Mouse (Mus musculus) adrenal gland, adult 10 weeks (tissue): ENCODE data around the gene Gpha2. TPM values are rescaled to one million over a fixed set of nuclear protein-coding genes. Genes with fewer than 3 reads are reported as not detected.

Experiments
- polyA plus RNA-seq: library from polyadenylated mRNA; stranded (reverse); fragments of 350-450 nt; fragmentation: Illumina TruSeq; extraction: RNeasy Lipid Tissue Mini Kit (QIAGEN cat#74804); gene quantifications from one replicate; pipeline ENCODE4 v1.2.3, GENCODE M21; 2014; ENCODE audit warnings: low read depth, low replicate concordance

Gene Gpha2
- polyA plus RNA-seq = not detected

DNA sequence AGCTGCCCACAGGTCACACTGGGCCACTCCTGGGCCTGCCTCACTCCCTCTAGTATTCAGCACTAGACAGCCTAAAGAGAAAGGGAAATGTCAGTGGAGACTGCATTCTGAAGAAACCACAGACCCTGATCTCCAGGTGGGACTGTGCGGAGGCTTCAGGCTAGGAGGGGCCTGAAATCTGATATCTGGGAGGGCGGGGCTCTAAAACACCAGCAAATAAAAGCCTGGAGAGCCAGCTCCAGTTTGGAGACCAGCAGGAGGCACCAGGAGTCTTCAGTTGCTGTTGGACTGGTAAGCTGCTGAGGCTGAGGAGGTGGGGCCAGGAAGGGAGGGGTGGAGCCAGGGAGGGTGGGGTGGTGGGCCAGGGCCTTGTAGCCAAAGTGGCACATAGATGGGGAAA is at the start of gene Gpha2:
Gene Gpha2 (plus strand): TSS at position 246 of the 400 bp plus-strand sequence.

DNA sequence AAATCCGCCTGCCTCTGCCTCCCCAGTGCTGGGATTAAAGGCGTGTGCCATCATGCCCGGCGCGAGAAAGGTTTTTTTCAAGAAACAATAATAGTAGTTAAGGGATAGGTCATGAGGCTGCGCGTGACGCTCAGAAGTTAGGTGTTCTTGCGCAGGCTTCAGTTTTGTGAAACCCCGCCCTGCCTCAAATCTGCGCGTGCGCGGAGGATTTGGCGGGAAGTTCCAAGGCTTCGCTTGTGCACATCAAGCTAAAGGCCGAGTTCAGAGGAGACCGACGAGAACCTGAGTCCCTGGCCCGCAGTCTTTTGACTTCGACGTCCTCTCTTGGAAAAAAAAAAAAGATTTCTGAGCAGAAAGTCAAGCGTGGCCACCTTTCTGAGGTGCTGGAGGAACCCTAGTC is 42.0 kb upstream of the Gpha2 start, which contains the start of gene Majin:
Gene Majin (plus strand): TSS at position 258 of the 400 bp plus-strand sequence.

DNA sequence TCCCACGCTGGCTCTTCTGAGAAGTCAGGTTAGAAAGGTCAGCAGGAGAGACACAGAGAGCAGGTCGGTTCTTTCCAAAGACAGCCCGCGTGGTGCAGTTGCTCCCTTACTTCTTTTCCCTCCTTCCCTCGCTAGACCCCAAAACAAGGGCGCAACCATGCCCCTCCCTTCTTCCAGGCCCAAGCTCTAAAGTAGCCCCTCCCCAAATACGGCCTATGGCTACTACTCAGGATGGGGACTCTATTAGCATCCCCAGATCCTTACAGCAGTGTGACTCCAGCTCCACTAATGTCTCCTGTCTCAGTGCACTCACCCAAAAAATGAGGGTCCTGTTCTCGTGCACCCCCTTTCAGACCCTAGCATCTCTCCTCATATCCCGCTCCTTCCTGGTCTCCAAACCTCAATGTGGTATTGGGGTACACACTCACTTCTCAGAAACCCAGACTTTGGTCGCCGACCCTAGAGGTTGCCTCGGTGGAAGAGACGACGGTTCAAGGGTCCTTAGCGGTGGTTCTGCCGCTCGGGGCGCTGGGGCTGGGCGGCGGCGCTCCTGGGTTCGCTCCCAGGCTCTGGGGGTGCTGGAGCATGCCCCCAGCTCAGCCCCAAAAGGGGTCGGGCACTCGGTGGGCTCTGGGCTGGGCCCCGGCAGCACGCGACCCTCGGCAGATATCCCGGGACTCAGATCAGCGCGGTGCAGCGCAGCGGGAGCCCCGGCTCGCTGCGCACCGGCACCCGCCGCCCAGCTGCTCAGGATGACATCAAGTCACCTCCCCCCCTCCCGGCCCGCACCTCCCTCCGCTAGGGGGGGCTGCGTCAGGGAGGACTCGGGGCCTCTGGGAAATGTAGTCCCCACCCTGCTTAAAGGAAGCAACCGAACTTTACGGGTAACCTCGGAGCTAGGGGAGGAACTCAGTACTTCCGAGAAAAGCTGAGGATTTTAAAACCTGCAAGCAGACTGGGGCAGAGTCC is 9.2 kb downstream of the Gpha2 start, which contains the start of gene Ppp2r5b:
Gene Ppp2r5b (minus strand): TSS at position 789 of the 969 bp plus-strand sequence.

DNA sequence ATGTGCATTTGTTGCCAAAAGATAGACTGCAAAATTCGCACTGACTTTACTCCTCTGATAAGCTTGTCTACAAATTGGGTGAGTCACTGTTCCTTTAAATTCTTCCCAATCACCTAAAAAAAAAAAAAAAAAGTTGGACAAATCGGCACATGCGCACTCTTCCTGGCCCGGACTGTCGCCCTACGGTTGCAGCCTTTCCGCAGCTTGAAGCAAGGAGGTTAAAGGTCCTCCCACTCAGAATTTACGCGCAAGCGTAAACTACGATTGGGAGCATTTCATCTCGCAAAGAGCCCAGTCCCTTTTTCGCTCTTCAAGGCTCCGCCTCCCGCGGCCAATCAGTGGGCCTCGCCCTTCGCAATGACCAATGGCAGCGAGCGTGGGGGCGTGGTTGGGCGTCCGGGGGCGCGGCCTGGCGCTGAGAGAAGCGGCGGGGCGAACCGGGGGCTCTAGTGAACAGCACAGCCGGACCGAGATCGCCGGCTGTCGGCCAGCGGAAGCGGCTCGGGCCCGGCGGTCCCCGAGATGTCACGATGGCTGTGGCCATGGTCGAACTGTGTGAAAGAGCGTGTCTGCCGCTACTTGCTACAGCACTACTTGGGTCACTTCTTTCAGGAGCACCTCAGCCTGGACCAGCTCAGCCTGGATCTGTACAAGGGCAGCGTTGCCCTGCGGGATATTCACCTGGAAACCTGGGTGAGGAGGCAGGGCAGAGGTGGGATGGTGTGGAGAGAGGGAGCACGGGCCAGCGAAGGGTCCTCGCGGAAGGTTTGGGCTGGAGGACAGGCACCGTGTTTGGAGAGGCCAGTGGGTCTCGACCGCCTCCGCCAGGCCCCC is 15.3 kb downstream of the Gpha2 start, which contains the start of gene Atg2a:
Gene Atg2a (plus strand): TSS at position 395 of the 834 bp plus-strand sequence.

DNA sequence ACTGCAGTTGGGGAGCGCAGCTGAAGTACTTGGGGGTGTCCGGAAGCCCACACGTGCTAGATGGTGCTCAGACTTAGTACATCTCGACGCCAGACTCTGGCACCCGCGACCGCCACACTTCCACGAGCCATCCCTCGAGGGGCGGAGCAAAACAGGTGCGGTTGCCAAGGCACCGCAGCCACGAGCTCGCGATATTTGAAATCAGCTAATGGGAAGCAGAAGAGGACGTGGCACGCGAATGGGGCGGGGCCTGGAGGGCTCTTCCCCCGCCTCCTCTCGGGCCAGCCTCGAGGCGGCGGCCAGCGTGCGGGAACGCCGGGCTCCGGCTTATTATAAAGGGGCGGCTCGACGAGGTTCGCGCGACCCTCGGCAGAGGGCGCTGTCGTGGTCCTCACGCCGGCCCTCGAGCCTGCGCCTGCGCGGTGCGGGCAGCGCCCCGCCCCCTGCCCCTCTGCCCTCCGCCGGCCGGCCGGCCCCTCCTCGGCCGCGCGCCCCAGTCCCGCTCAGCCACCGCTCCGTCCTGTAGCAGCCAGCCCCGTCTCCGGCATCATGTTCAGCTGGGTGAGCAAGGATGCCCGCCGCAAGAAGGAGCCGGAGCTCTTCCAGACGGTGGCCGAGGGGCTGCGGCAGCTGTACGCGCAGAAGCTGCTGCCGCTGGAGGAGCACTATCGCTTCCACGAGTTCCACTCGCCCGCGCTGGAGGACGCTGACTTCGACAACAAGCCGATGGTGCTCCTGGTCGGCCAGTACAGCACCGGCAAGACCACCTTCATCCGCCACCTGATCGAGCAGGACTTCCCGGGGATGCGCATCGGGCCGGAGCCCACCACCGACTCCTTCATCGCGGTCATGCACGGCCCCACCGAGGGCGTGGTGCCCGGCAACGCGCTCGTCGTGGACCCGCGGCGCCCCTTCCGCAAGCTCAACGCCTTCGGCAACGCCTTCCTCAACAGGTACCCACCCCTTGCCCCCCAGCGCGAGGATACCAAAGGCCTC is 50.5 kb downstream of the Gpha2 start, which contains the start of gene Ehd1:
Gene Ehd1 (plus strand): TSS at position 300 of the 996 bp plus-strand sequence.

Other genes starting within 250 kb of the Gpha2 start
- gene Slc22a20, start 240.2 kb upstream of the Gpha2 start, polyA plus RNA-seq = not detected
- 2.1 TPM for gene Capn1, start 210.5 kb upstream of the Gpha2 start, polyA plus RNA-seq
- gene Syvn1, start 179.8 kb upstream of the Gpha2 start, polyA plus RNA-seq = 0.82 TPM
- 39.2 TPM for gene Mrpl49, start 168.6 kb upstream of the Gpha2 start, polyA plus RNA-seq
- gene Fau, start 168.5 kb upstream of the Gpha2 start, polyA plus RNA-seq = 27.5 TPM
- not detected for gene Znhit2, start 165.2 kb upstream of the Gpha2 start, polyA plus RNA-seq
- 2.7 TPM for gene Tm7sf2, start 158.0 kb upstream of the Gpha2 start, polyA plus RNA-seq
- 7.1 TPM for gene Vps51, start 149.1 kb upstream of the Gpha2 start, polyA plus RNA-seq
- not detected for gene Tmem262, start 146.3 kb upstream of the Gpha2 start, polyA plus RNA-seq
- gene Gm28374, start 144.1 kb upstream of the Gpha2 start, polyA plus RNA-seq = not detected
- 1.5 TPM for gene Zfpl1, start 141.4 kb upstream of the Gpha2 start, polyA plus RNA-seq
- 1.2 TPM for gene Cdca5, start 141.4 kb upstream of the Gpha2 start, polyA plus RNA-seq
- not detected for gene AC131692.1, start 132.0 kb upstream of the Gpha2 start, polyA plus RNA-seq
- gene Naaladl1, start 120.6 kb upstream of the Gpha2 start, polyA plus RNA-seq = not detected
- gene Sac3d1, start 107.7 kb upstream of the Gpha2 start, polyA plus RNA-seq = 0.70 TPM
- 4.0 TPM for gene Snx15, start 98.1 kb upstream of the Gpha2 start, polyA plus RNA-seq
- not detected for gene Batf2, start 85.4 kb upstream of the Gpha2 start, polyA plus RNA-seq
- 2.3 TPM for gene Arl2, start 84.8 kb upstream of the Gpha2 start, polyA plus RNA-seq
- gene Majin, start 42.0 kb upstream of the Gpha2 start, polyA plus RNA-seq = not detected
- gene Ppp2r5b, start 9.5 kb downstream of the Gpha2 start, polyA plus RNA-seq = 3.4 TPM
- not detected for gene Atg2a, start 15.3 kb downstream of the Gpha2 start, polyA plus RNA-seq
- gene Ehd1, start 50.3 kb downstream of the Gpha2 start, polyA plus RNA-seq = 14.9 TPM
- gene Cdc42bpg, start 80.1 kb downstream of the Gpha2 start, polyA plus RNA-seq = 2.4 TPM
- 8.8 TPM for gene Men1, start 108.6 kb downstream of the Gpha2 start, polyA plus RNA-seq
- 6.2 TPM for gene Map4k2, start 114.8 kb downstream of the Gpha2 start, polyA plus RNA-seq
- gene Sf1, start 137.3 kb downstream of the Gpha2 start, polyA plus RNA-seq = 125 TPM
- gene Pygm, start 158.0 kb downstream of the Gpha2 start, polyA plus RNA-seq = 47.0 TPM
- 4.1 TPM for gene Rasgrp2, start 173.0 kb downstream of the Gpha2 start, polyA plus RNA-seq
- 0.17 TPM for gene Nrxn2, start 192.4 kb downstream of the Gpha2 start, polyA plus RNA-seq